ENCODE assay signal across 8 mouse cellular contexts in the genomic region with DNA sequence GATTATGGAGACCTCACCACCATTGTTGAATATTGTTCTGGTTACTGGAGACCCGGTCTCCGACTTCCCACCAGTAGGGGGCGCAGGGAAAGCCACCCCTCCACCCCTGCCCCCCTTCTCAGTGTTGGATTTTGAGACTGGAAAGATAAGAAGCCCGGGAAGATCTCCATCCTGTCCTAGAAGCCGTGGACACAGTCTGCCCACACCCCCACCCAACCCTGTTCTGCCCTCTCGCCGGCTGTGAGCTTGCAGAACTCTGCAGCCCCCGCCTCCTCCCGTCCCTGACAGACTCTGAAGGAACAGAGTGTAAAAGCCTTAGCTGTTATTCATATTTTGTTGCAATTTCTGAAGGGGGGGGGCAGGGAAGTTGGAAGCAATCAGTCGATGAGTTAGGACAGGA. TPM values are rescaled to one million over a fixed set of nuclear protein-coding genes. Genes with fewer than 3 reads are reported as not detected.
A peak's percentile ranks its signal among the peaks of the same experiment; 100 is the strongest.
DNase-seq lines count a peak whose midpoint lies in the region; ATAC-seq and TF ChIP-seq lines count a peak whose summit lies in the region.

No protein-coding gene starts in this region.

- peaks cover 78% of the 10 kb centered on the region for H3K4me1 ChIP-seq in heart, embryonic 13.5 days
- H3K4me1 ChIP-seq in kidney, postnatal 0 days (replicated peaks; ENCODE audit: insufficient read depth, low read length): peaks cover 66% of the 10 kb centered on the region

- peak; percentile 76 for TF ChIP-seq CTCF in kidney, postnatal 0 days (IDR thresholded peaks at IDR 0.05; ENCODE audit: low read depth)

- H3K4me3 ChIP-seq in heart, embryonic 13.5 days: peak overlapping the region; percentile 20; the same call in 1 of the 2 replicates
- H3K4me3 ChIP-seq in kidney, postnatal 0 days (replicated peaks; ENCODE audit: low read depth, low read length): no peak overlapping the region

- peaks cover 51% of the 10 kb centered on the region for H3K36me3 ChIP-seq in heart, embryonic 13.5 days
- H3K36me3 ChIP-seq in kidney, postnatal 0 days (ENCODE audit: insufficient read depth, low read length): peaks cover 7% of the 10 kb centered on the region; the same call in 1 of the 2 replicates

- WGBS in heart, embryonic 13.5 days: 5% methylated on average over 10 of the region's 10 CpGs
- 3% methylated on average over 10 of the region's 10 CpGs for WGBS in kidney, postnatal 0 days

- peak overlapping the region; percentile 57 for H3K4me2 ChIP-seq in heart, embryonic 13.5 days
- H3K4me2 ChIP-seq in kidney, postnatal 0 days (ENCODE audit: low read length): peak overlapping the region; percentile 43

- H3K27me3 ChIP-seq in heart, embryonic 13.5 days (replicated peaks): no peaks in the 10 kb centered on the region
- H3K27me3 ChIP-seq in kidney, postnatal 0 days (ENCODE audit: insufficient read depth, low read length): no peaks in the 10 kb centered on the region

- ATAC-seq in heart, embryonic 13.5 days (ENCODE audit: extremely low read depth, insufficient number of reproducible peaks, low FRiP score, low TSS enrichment): peak; percentile 3; the same call in 1 of the 2 replicates
- no peak; the same call in 1 of the 2 replicates for ATAC-seq in kidney, postnatal 0 days (replicated peaks; ENCODE audit: low FRiP score, low read depth)

- peak; percentile 75 for DNase-seq in urinary bladder, postnatal 25 days (ENCODE audit: low spot score)
- no peak for DNase-seq in urinary bladder, adult 2 months (ENCODE audit: low spot score)
- peak; percentile 63 to 80 for DNase-seq in cerebellum, postnatal 4 days (ENCODE audit: low spot score in 2 of 2)
- DNase-seq in kidney, postnatal 0 days (ENCODE audit: low spot score): peak; percentile 93
- peak; percentile 92 for DNase-seq in lung, postnatal 36 days
- DNase-seq in retina, postnatal 1 day: peak; percentile 86
- DNase-seq in left cerebral cortex, adult 11 months (ENCODE audit: low spot score): no peak

- peak overlapping the region; percentile 69 for H3K9ac ChIP-seq in heart, embryonic 13.5 days
- H3K9ac ChIP-seq in kidney, postnatal 0 days (ENCODE audit: low read depth, low read length): 0 out of 2 replicates have a peak overlapping the region, but pooled peaks have one; percentile 13

- peak overlapping the region; percentile 90 for H3K27ac ChIP-seq in heart, embryonic 13.5 days (replicated peaks)
- peak overlapping the region; percentile 76 for H3K27ac ChIP-seq in kidney, postnatal 0 days

- H3K9me3 ChIP-seq in heart, embryonic 13.5 days: no peaks in the 10 kb centered on the region
- no peaks in the 10 kb centered on the region for H3K9me3 ChIP-seq in kidney, postnatal 0 days (replicated peaks; ENCODE audit: low read length)

RNA-seq across cellular contexts. Expression of gene Rara, which starts 26.8 kb away (rescaled TPM):
- 8.5 and 13.7 TPM in 2 replicates for polyA plus RNA-seq in urinary bladder, adult 2 months (2012; rRNA removed)
- 27.9 and 28.3 TPM in 2 replicates for polyA plus RNA-seq in heart, embryonic 13.5 days (2015; fragmentation: Nextera tagmentation; extraction: Ambion mirVana)
- 25.7 and 26.3 TPM in 2 replicates for polyA plus RNA-seq in kidney, postnatal 0 days (2015; fragmentation: Nextera tagmentation; extraction: Ambion mirVana)

RNA-seq across cellular contexts. Expression of gene Gjd3, which starts 28.4 kb away (rescaled TPM):
- 0.55 and 0.87 TPM in 2 replicates for polyA plus RNA-seq in urinary bladder, adult 2 months (2012; rRNA removed)
- polyA plus RNA-seq in heart, embryonic 13.5 days (2015; fragmentation: Nextera tagmentation; extraction: Ambion mirVana): 1.3 and 3.3 TPM in 2 replicates
- polyA plus RNA-seq in kidney, postnatal 0 days (2015; fragmentation: Nextera tagmentation; extraction: Ambion mirVana): 1.1 and 1.6 TPM in 2 replicates

RNA-seq across cellular contexts. Expression of gene Cdc6, which starts 46.8 kb away (rescaled TPM):
- 2.7 and 3.8 TPM in 2 replicates for polyA plus RNA-seq in urinary bladder, adult 2 months (2012; rRNA removed)
- polyA plus RNA-seq in heart, embryonic 13.5 days (2015; fragmentation: Nextera tagmentation; extraction: Ambion mirVana): 21.1 and 22.9 TPM in 2 replicates
- polyA plus RNA-seq in kidney, postnatal 0 days (2015; fragmentation: Nextera tagmentation; extraction: Ambion mirVana): 12.3 and 15.5 TPM in 2 replicates

Comparison
In these comparisons a context has a peak if more than half of its experiments do, and no peak if none do; other contexts are left out.
1. DNase-seq: peak in urinary bladder, postnatal 25 days (single experiment), cerebellum, postnatal 4 days (2 of 2), kidney, postnatal 0 days (single experiment), lung, postnatal 36 days (single experiment) and retina, postnatal 1 day (single experiment); none in urinary bladder, adult 2 months (single experiment) and left cerebral cortex, adult 11 months (single experiment).